Mouse (Mus musculus) E14TG2a.4 (cell line): ENCODE data around the gene Osbpl10.

ENCODE experiments used
- H3K27me3 ChIP-seq: 2 replicates; pipeline ENCODE4 v1.6.1; 2014; ENCODE audit warnings: low read length, control low read depth; ENCODE audit not compliant: insufficient read depth
- H3K36me3 ChIP-seq: 2 replicates; pipeline ENCODE4 v1.6.1; 2014; ENCODE audit warnings: low read length, control low read depth; ENCODE audit not compliant: insufficient read depth
- H3K4me1 ChIP-seq: replicated peaks from 2 replicates; pipeline ENCODE4 v1.6.1; 2014; ENCODE audit warnings: low read depth, low read length, control low read depth
- H3K4me3 ChIP-seq: replicated peaks from 2 replicates; pipeline ENCODE4 v1.5.1; 2014; ENCODE audit warnings: mild to moderate bottlenecking, low read length
- H3K9me3 ChIP-seq: 2 replicates; pipeline ENCODE4 v1.6.1; 2014; ENCODE audit warnings: low read length, control low read depth
- CTCF ChIP-seq: conservative IDR thresholded peaks from 2 replicates; pipeline ENCODE4 v1.5.1; 2014; ENCODE audit warnings: low read length
- NANOG ChIP-seq: IDR thresholded peaks from 2 replicates; pipeline ENCODE4 v1.6.1; 2014; ENCODE audit warnings: borderline replicate concordance, low read length, mixed read lengths
- POU5F1 ChIP-seq: IDR thresholded peaks from 2 replicates; pipeline ENCODE4 v1.6.1; 2014; ENCODE audit warnings: low read length, borderline replicate concordance

The Osbpl10 gene

GRCm38 (mm10) chr9:115139597-115140332 is 161.4 kb downstream of the Osbpl10 start:
- Histone ChIP-seq H3K36me3 (no peaks in the 10 kb centered on the region), H3K4me1 (peaks cover 8% of the 10 kb centered on the region), H3K4me3 (no peak overlapping the region), H3K9me3 (no peaks in the 10 kb centered on the region), H3K27me3 (no peaks in the 10 kb centered on the region)
- TF ChIP-seq POU5F1 (no peak), NANOG (no peak), CTCF (no peak)

DNA sequence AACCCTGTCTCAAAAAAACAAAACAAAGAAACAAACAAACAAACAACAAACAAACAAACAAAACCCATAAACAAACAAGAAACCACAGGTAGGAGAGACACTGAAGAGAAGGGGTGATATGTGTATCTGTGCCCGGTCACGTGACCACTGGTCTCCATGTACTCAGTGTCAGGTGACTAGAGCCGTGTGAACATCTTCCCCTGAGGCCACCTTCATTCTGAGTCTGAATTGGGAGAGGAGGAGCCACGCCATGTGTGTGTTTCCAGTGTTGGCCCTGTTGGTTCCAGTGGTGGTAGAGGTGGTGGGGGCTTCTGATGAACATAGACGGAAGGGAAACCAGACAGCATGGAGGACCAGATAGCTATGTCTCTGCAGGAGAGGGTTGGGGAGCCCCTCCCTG is 168.8 kb downstream of the Osbpl10 start:
- Histone ChIP-seq H3K4me3 (no peak overlapping the region), H3K36me3 (peaks cover 8% of the 10 kb centered on the region; the same call in 1 of the 2 replicates), H3K27me3 (no peaks in the 10 kb centered on the region), H3K9me3 (peaks cover 46% of the 10 kb centered on the region), H3K4me1 (peaks cover 12% of the 10 kb centered on the region)
- TF ChIP-seq POU5F1, result no peak
- TF ChIP-seq CTCF, result no peak
- no peak for TF ChIP-seq NANOG

- peaks cover 12% of the 10 kb centered on the region for H3K4me1 ChIP-seq
- no peak overlapping the region for H3K4me3 ChIP-seq
- no peak for TF ChIP-seq NANOG
- TF ChIP-seq CTCF, result no peak
- TF ChIP-seq POU5F1, result no peak
Measured at GRCm38 (mm10) chr9:115147586-115148355, 169.4 kb downstream of the Osbpl10 start.

GRCm38 (mm10) chr9:115149011-115149756 is 170.8 kb downstream of the Osbpl10 start:
- H3K4me1 ChIP-seq, result peaks cover 12% of the 10 kb centered on the region
- no peaks in the 10 kb centered on the region for H3K27me3 ChIP-seq
- peaks cover 10% of the 10 kb centered on the region for H3K36me3 ChIP-seq
- no peak for TF ChIP-seq POU5F1
- TF ChIP-seq CTCF, result no peak
- TF ChIP-seq NANOG, result no peak
- no peak overlapping the region for H3K4me3 ChIP-seq
- H3K9me3 ChIP-seq, result peaks cover 64% of the 10 kb centered on the region

More at GRCm38 (mm10) chr9:115147586-115148355, 169.4 kb downstream of the Osbpl10 start:
- peaks cover 8% of the 10 kb centered on the region; the same call in 1 of the 2 replicates for H3K36me3 ChIP-seq
- H3K9me3 ChIP-seq, result peaks cover 52% of the 10 kb centered on the region
- H3K27me3 ChIP-seq, result no peaks in the 10 kb centered on the region

DNA sequence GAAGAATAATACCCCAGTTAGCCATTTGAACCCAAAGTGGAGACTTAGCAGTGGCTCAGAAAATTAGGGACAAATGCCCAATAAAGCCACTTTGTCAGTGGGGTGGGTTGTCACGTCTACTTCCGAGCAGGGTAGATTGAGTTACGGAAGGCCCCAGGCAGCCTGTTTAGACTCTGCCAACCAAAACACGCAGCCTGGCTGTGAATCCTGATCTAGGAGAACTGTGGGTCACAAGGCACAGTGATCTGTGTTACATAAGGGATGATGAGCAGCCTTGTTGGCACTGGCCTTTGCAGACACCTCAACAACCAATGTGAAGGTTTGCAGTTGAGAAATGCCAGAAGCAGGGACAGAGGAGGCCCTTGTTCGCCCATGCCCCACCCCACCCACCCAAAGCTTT is 183.2 kb downstream of the Osbpl10 start:
- no peaks in the 10 kb centered on the region; the same call in 1 of the 2 replicates for H3K9me3 ChIP-seq
- H3K4me3 ChIP-seq, result no peak overlapping the region
- TF ChIP-seq POU5F1 (no peak), NANOG (no peak), CTCF (no peak)
- no peaks in the 10 kb centered on the region for H3K27me3 ChIP-seq
- H3K4me1 ChIP-seq, result peaks cover 18% of the 10 kb centered on the region
- no peaks in the 10 kb centered on the region for H3K36me3 ChIP-seq

GRCm38 (mm10) chr9:115163031-115163430 is 184.7 kb downstream of the Osbpl10 start:
- TF ChIP-seq POU5F1 (no peak), CTCF (peak; percentile 77), NANOG (no peak)

DNA sequence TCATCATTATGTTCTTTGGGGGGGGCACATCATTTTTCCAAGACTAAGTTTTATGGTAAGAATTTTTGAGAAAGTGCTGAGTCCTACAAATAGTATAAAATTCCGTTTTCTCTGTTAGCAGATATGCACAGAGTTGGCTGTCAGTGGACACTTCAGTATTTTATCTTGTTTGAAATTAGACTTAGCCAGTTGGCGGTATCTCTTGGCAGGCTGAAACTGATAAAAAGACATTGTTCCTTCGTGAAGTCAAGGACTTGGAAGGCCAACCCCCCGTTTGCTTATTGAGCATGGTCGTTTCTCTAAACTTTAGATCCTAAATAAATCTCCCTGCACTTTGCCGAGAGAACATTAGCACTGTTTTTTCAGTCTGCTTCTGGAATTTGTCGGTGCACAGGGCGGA is 185.3 kb downstream of the Osbpl10 start:
- no peak for TF ChIP-seq CTCF
- TF ChIP-seq NANOG, result no peak
- no peak for TF ChIP-seq POU5F1
- H3K4me3 ChIP-seq, result no peak overlapping the region
- H3K9me3 ChIP-seq, result no peaks in the 10 kb centered on the region
- H3K4me1 ChIP-seq, result peaks cover 31% of the 10 kb centered on the region
- peaks cover 7% of the 10 kb centered on the region for H3K36me3 ChIP-seq
- H3K27me3 ChIP-seq, result no peaks in the 10 kb centered on the region

More at GRCm38 (mm10) chr9:115163031-115163430, 184.7 kb downstream of the Osbpl10 start:
- no peak overlapping the region for H3K4me3 ChIP-seq
- no peaks in the 10 kb centered on the region for H3K27me3 ChIP-seq
- H3K36me3 ChIP-seq, result peaks cover 7% of the 10 kb centered on the region
- H3K4me1 ChIP-seq, result peaks cover 26% of the 10 kb centered on the region
- H3K9me3 ChIP-seq, result no peaks in the 10 kb centered on the region

- Histone ChIP-seq H3K9me3 (no peaks in the 10 kb centered on the region), H3K36me3 (peaks cover 7% of the 10 kb centered on the region), H3K27me3 (no peaks in the 10 kb centered on the region), H3K4me3 (no peak overlapping the region), H3K4me1 (peaks cover 38% of the 10 kb centered on the region)
- TF ChIP-seq NANOG (no peak), CTCF (no peak)
Measured at GRCm38 (mm10) chr9:115164351-115164750, 186.0 kb downstream of the Osbpl10 start.
